Mouse (Mus musculus) embryonic facial prominence, embryonic 15.5 days (tissue): ENCODE results near the gene A730046J19Rik. TPM values are rescaled to one million over a fixed set of nuclear protein-coding genes. Genes with fewer than 3 reads are reported as not detected.
A peak's percentile ranks its signal among the peaks of the same experiment; 100 is the strongest.

Experiments used
- ATAC-seq: fragments of 200-750 bp; cut with Nextera tagmentation; 2 replicates; pipeline ENCODE4 v1.8.0; 2017; ENCODE audit warnings: low read depth, moderate TSS enrichment; ENCODE audit not compliant: insufficient number of reproducible peaks, low FRiP score, low TSS enrichment
- H3K27ac ChIP-seq: fragments of 300-500 bp; sonication (generic); replicated peaks from 2 replicates; pipeline ENCODE4 v1.5.1; 2015; ENCODE audit warnings: mild to moderate bottlenecking, inconsistent platforms
- H3K27me3 ChIP-seq: fragments of 300-500 bp; sonication (generic); 2 replicates; pipeline ENCODE4 v1.6.1; 2015; ENCODE audit warnings: inconsistent platforms
- H3K36me3 ChIP-seq: fragments of 300-500 bp; sonication (generic); 2 replicates; pipeline ENCODE4 v1.6.1; 2015; ENCODE audit warnings: mild to moderate bottlenecking, inconsistent platforms
- H3K4me1 ChIP-seq: fragments of 300-500 bp; sonication (generic); 2 replicates; pipeline ENCODE4 v1.6.1; 2015; ENCODE audit warnings: inconsistent platforms
- H3K4me2 ChIP-seq: fragments of 300-500 bp; sonication (generic); replicated peaks from 2 replicates; pipeline ENCODE4 v1.6.1; 2015; ENCODE audit warnings: mild to moderate bottlenecking, inconsistent platforms
- H3K4me3 ChIP-seq: fragments of 300-500 bp; sonication (generic); replicated peaks from 2 replicates; pipeline ENCODE4 v1.5.1; 2015; ENCODE audit warnings: mild to moderate bottlenecking, inconsistent platforms
- H3K9ac ChIP-seq: fragments of 300-500 bp; sonication (generic); 2 replicates; pipeline ENCODE4 v1.6.1; 2015; ENCODE audit warnings: inconsistent platforms
- H3K9me3 ChIP-seq: fragments of 300-500 bp; sonication (generic); replicated peaks from 2 replicates; pipeline ENCODE4 v1.6.1; 2016; ENCODE audit warnings: inconsistent platforms
- WGBS: fragments of 180-500 bp; shearing (Covaris S2); methylation state at CpG from one replicate; pipeline ENCODE4 v1.1.7; 2015; 5-methylcytosine and 5-hydroxymethylcytosine counted together
- polyA plus RNA-seq: library from polyadenylated mRNA; unstranded; fragments of >200 nt; fragmentation: Nextera tagmentation; extraction: Ambion mirVana; gene quantifications from 2 replicates; pipeline ENCODE4 v1.2.1, GENCODE M21; 2015

Gene A730046J19Rik
- 0.59 and 0.91 TPM in 2 replicates for polyA plus RNA-seq

DNA sequence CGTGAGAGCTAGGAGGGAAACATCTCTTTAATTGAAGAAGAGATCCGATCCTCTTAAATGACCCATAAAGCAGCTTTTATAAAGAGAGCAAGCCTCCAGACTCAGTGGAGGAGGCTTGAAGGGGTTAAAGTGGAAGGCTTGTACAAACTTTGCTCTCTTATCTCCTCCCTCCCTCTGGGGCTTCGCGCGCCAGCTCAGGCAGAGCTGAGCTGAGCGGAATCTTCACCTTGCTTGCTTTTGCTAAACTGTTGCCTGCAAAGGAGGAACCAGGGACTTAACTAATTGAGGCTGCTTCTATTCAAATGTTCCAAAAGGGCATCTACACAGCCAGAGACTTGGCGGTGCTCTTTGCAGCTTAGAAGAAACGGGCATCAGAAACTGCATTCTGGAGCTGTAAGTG lies at the start of gene A730046J19Rik:
TSS of gene A730046J19Rik (plus strand) at position 173 of the 400 bp plus-strand sequence.
- Histone ChIP-seq H3K27ac (no peak within 1 kb of the TSS), H3K27me3 (no peaks in the 10 kb centered on the region; the same call in 1 of the 2 replicates), H3K4me1 (no peaks in the 10 kb centered on the region), H3K4me2 (peak within 1 kb of the TSS; percentile 21), H3K9me3 (no peaks in the 10 kb centered on the region), H3K36me3 (no peaks in the 10 kb centered on the region), H3K9ac (no peak within 1 kb of the TSS), H3K4me3 (0 out of 2 replicates have a peak within 1 kb of the TSS, but pooled peaks have one; percentile 7)
- ATAC-seq = no peak
- 24% methylated on average over 8 of the region's 8 CpGs for WGBS

- Histone ChIP-seq H3K4me2 (no peak overlapping the region), H3K36me3 (no peaks in the 10 kb centered on the region), H3K9ac (no peak overlapping the region), H3K27ac (no peak overlapping the region), H3K4me1 (no peaks in the 10 kb centered on the region), H3K4me3 (no peak overlapping the region), H3K27me3 (no peaks in the 10 kb centered on the region; the same call in 1 of the 2 replicates), H3K9me3 (no peaks in the 10 kb centered on the region)
- ATAC-seq = no peak
- 37% methylated on average over 2 of the region's 2 CpGs for whole genome bisulfite sequencing
Measured at GRCm38 (mm10) chrX:144104619-144105416, 48.7 kb upstream of the A730046J19Rik start.

GRCm38 (mm10) chrX:144136281-144136680 lies 17.2 kb upstream of the A730046J19Rik start:
- H3K4me3 ChIP-seq = no peak overlapping the region
- no peaks in the 10 kb centered on the region for H3K9me3 ChIP-seq
- no peaks in the 10 kb centered on the region for H3K36me3 ChIP-seq
- 90% methylated on average over 1 of the region's 1 CpGs for WGBS
- no peak overlapping the region for H3K27ac ChIP-seq
- H3K27me3 ChIP-seq = no peaks in the 10 kb centered on the region
- H3K4me1 ChIP-seq = no peaks in the 10 kb centered on the region
- no peak overlapping the region for H3K4me2 ChIP-seq
- H3K9ac ChIP-seq = no peak overlapping the region
- ATAC-seq = no peak

DNA sequence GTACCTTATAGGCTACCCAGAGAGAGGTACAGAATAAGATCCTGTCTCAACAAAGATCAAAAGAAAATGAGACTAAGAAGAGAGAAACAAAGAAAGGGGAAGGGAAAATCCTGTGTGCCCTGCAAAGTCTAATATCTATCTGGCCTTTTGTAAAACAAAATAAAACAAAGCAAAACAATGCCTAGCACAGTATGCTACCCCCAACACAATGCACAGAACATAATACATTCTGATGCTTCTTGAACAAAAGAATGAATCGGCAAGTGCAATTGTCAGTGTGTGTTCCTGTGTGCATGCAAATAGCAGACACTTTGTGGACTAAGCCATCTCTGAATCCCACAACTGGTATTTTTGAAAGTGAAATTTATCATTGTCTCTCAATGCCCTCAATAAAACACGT lies 3.5 kb upstream of the A730046J19Rik start:
- Histone ChIP-seq H3K27me3 (no peaks in the 10 kb centered on the region; the same call in 1 of the 2 replicates), H3K4me3 (no peak overlapping the region), H3K9me3 (no peaks in the 10 kb centered on the region), H3K27ac (no peak overlapping the region), H3K9ac (no peak overlapping the region), H3K4me1 (no peaks in the 10 kb centered on the region), H3K36me3 (no peaks in the 10 kb centered on the region), H3K4me2 (no peak overlapping the region)
- ATAC-seq = no peak
- 84% methylated on average over 2 of the region's 2 CpGs for WGBS

GRCm38 (mm10) chrX:144154111-144154510 lies 616 bp downstream of the A730046J19Rik start:
- Histone ChIP-seq H3K9ac (no peak overlapping the region), H3K4me2 (peak overlapping the region; percentile 21; the same call in 1 of the 2 replicates), H3K27me3 (no peaks in the 10 kb centered on the region; the same call in 1 of the 2 replicates), H3K4me3 (0 out of 2 replicates have a peak overlapping the region, but pooled peaks have one; percentile 7), H3K9me3 (no peaks in the 10 kb centered on the region), H3K27ac (no peak overlapping the region), H3K36me3 (no peaks in the 10 kb centered on the region), H3K4me1 (no peaks in the 10 kb centered on the region)
- no peak for ATAC-seq
- 37% methylated on average over 7 of the region's 7 CpGs for WGBS

- 33% methylated on average over 5 of the region's 5 CpGs for WGBS
- Histone ChIP-seq H3K36me3 (no peaks in the 10 kb centered on the region), H3K27me3 (no peaks in the 10 kb centered on the region), H3K9me3 (no peaks in the 10 kb centered on the region), H3K27ac (no peak overlapping the region), H3K4me2 (no peak overlapping the region), H3K4me3 (no peak overlapping the region), H3K9ac (no peak overlapping the region), H3K4me1 (no peaks in the 10 kb centered on the region)
- ATAC-seq = no peak
Measured at GRCm38 (mm10) chrX:144162936-144163335, 9.4 kb downstream of the A730046J19Rik start.

Other genes starting within 250 kb of the A730046J19Rik start
- gene Dcx, start 220.4 kb upstream of the A730046J19Rik start, polyA plus RNA-seq = 12.2 and 14.3 TPM in 2 replicates
- 15.5 and 18.0 TPM in 2 replicates for gene Alg13, start 164.1 kb downstream of the A730046J19Rik start, polyA plus RNA-seq